Mouse (Mus musculus) cerebellum, adult 11-12 months (tissue): ENCODE measurements around the gene Spef1.
A peak's percentile ranks its signal among the peaks of the same experiment; 100 is the strongest.

ENCODE experiments used
- DNase-seq: peaks from one replicate; pipeline ENCODE4 v3.0.0; 2022

The Spef1 gene

DNA sequence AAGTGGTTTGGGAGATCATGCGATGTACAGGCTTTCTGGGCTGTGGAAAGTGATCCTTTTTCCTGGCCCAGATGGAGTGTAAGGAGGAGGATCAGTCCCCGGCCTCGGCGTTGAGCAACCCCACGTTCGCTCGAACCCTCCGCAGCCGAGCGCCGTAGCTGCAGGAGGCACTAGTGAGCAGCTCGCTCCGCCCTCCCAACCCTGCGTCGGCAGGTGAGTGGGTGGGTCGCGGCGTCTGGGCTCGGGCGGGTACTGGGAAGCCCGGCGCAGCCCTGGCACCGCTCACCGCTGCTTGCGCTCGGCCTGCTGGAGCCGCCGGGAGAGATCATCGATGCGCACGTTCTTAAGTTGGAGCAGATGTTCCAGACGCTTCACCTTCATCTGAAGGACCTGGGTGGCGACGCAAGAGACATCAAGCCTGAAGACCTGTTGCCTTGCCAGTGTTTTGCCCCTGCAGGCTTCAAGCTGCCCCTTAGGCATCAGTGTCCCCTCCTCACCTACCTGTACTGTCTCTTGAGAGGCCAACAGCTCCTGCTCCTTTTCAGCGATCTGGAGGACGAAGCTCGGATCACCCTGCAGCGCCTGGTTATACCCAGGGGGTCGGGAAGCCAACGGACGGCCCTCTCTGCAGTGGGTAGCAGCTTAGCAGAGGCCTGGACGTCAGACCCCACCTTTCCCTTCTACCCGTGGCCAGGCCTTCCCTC, 15.5 kb downstream of the Spef1 start:
- peak; percentile 60 for DNase-seq

DNA sequence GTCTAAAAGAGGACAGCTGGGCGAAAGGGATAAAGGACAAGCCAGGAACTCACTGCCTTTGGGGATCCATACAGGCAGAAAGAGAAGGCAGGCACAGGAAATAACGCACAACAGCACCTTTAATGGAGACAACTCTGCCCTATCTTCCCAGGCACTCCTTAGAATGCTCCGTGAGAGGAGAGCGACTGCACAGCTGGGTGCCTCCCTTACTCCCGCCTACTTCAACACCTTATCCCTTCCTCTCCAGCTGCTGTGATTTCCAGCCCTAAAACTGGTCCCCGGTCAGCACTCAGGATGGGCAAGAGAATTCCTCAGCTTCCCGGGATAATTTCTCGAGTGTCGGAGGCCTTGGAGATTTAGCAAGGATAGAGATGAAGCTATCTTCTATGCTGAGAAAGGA, 16.1 kb downstream of the Spef1 start:
- no peak for DNase-seq

DNA sequence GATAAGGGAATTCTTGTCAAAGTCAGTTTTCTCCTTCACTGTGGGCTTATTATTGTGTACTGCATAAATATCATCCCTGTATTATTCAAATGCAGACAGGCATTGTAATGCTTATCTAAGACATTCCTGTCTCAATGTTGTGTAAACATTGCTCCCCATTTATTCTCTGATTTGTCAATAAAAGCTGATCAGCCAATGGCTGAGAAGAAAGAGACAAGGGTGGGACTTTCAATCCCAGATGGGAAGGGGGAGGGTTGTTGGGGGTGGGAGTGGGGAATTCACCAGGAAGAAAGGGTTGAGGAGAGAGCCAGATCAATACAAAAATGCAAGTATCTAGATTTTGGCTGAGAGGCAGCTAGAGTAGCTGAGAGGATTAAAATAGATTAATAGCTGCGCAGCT, 18.2 kb downstream of the Spef1 start:
- no peak for DNase-seq

DNA sequence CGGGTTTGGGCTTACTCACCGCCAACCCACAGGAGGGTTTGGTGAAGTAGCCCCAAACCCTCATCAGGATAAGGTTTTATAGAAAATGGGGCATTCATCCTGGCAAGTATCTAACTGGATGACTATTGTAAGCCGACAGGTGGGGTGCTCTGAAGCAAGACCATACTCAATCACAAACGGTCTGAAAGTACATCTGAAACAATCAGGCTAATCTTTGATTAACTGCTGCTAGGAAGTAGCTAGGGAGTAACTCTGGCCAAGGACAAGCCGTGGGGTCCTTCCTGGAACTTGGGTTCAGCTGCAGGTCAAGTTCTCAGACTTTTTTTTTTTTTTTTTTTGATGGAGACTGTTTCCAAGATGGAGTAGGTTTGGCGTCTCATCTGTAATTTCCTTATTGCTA, 19.1 kb downstream of the Spef1 start:
- DNase-seq, result no peak

DNA sequence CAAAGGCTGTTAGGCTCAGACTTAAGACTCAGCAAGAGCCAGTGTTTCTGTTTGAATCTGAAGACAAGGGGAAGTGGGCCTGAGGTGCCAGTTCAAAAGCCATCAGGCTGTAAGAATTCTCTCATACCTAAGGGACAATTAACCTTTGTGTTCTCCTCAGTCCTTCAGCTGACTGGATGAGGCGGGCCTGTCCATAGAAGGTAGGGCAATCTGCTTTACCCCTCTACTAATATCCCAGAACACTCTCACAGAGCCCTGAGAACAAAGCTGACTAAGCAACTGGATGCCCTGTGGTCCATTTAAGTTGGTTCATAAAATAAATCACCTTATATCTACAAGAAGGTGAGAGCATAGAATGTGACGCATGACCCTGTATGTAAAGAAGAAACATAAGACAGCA, 20.9 kb downstream of the Spef1 start:
- no peak for DNase-seq

DNA sequence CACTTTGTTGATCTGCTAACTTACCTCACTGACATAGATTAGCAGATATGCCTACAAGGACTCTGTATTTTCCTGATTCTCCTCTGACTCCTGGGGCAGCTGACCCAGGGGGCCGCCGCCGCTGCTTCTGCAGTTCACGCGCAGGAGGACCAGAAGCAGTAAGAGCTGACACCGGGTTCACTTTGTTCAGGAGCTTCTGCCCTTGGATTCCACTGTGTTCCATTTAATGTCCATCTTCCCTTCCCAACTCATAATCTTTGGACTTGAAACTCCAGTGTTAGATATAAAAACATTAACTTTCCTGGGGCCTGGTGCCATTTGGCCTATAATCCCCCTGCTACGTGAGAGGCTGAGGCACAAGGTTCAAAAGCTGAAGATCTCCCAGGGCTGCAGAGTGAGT, 23.2 kb downstream of the Spef1 start:
- no peak for DNase-seq

DNA sequence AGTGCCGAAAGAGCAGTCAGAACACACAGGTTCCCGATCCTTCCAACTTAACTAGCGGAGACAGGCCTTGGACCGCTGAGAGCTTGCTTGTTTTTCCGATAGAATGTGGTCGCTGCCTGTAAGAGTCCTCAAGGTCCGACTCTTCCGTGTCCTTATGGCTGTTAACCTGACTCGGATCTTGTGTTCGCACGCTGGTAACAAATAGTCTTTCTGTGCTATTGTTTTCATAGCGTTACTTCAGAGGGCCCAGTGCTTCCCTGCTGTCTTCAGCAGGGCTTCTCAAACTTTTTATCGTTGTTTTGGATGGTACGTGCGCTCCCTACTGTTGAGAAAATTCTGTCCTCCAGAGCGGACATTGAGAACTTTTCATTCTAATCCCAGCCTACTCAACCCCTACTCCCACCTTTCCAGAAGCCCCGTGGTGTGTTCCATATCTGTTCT, 26.4 kb downstream of the Spef1 start:
- DNase-seq, result no peak

DNA sequence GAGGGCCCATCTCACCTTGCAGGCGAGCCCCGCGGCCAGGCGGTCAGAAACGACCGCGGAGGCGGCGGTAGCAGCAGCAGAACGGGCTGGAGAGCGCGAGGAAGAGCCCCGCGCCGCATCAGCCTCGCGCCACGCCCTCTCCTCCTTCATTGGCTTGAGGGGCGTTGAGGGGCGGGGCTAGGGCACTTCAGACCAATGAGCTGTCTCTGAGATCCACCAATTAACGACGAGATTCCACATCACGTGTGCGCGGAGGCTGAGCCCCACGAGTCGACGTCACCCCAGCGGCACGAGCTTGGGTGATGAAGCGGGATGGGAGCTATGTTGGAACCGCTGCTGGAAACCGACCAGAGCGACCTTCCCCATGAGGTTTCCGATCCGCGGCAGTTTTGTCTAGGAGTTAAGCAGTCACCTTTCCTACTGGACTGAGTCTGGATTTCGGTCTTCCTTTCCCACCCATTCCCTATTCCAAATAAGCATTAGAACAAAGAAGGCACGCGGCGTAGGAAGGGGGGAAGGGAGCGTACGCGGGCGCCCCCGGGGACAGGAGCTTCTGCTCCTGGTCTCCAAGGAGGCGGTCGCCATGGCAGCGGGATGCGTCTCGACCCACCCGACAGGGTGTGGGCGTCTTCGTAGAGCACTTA, 27.0 kb downstream of the Spef1 start, which contains the start of gene 1700037H04Rik:
TSS of gene 1700037H04Rik (minus strand) at position 144 of the 644 bp plus-strand sequence.
- peak; percentile 97 for DNase-seq

DNA sequence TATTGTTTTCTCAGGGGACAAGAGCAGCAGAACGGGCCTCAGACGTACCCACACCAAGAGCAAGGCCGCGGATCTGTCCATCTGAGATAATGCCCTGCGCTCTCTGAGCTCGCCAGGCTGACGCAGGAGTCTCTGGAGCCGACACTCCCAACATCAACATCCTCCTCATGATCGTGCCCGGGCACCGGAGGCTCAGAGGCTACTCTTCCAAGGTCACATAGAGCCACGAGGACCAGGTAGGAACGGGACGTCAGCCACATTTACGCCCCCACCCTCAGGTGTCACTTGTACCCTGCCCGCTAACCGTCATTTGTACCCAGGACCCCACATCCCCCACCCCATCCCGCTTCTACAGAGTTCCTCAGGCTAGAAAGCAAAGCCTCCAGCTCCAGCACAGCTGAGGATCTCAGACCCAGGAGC, 27.6 kb downstream of the Spef1 start:
- DNase-seq, result no peak

DNA sequence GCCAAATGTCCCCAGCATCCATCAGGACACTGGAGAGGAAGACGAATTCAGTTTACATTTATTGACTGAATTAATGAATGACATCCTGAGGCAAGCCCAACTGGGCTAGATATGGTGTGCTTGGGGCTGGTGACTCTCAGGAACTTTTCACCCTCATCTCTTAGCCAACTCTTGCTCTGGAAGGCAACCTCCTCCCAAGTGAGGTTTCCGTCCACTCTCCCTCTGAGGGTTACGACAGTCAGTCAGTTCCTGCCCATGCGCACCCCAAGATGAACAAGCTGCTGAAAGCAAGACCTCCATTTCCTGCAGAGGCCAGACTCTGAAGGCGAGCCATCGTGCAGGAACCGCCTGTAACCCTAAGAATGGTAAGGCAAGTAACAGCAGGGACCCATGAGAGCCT, 30.1 kb downstream of the Spef1 start:
- no peak for DNase-seq

DNA sequence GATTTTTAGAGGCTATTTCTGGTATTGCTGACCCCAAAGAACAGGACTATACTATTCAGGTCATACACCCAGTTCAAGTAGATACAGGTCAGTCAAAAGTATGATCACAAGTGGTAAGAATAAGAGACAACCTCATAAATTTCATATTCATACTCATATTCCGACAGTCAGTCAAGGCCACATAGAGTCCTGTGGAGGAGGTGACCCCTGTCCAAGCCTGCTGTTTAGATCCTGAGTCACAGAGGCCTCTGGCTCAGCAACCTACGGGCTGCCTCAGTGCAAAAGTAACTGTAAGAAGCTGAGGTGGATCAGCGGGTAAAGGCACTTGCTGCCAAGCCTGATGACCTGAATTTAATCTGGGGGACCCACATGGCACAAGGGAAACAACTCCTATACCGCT, 33.0 kb downstream of the Spef1 start:
- DNase-seq, result no peak

DNA sequence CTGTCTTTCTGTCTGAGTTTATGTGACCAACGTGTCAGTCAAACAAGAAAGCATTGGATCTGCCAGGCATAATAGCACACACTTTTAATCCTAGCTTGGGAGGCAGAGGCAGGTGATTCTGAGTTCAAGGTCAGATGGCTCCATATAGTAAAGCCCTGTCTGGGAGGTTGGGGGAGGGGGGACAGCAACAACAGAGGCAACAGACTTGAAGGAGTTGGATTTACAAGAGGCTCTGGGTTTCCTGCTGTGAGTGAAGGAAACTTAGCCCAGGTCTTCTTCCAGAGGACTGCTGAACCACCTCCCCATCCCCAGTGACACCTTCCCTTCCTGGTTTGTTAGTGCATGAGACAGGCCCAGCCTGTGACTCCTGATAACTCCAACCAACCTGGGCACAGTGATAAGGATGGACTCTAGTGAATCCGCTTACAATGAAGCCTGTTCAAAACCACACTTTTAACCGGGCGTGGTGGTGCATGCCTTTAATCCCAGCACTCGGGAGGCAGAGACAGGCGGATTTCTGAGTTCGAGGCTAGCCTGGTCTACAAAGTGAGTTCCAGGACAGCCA, 34.8 kb downstream of the Spef1 start:
- DNase-seq, result no peak

DNA sequence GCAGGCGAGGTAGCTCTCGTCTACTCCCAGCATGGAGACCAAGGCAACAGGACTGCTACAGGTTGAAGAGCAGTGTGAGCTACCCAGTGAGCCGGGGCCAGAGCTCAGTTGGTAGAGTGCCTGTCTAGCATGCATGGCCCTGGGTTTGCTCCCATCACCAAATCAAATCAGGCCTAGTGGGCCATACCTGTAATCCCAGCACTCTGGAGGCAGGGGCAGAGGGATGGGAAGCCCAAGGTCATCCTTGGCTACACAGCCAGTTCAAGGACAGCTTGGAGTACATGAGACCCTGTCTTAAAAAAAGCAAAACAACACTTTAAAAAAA, 37.9 kb downstream of the Spef1 start:
- no peak for DNase-seq

DNA sequence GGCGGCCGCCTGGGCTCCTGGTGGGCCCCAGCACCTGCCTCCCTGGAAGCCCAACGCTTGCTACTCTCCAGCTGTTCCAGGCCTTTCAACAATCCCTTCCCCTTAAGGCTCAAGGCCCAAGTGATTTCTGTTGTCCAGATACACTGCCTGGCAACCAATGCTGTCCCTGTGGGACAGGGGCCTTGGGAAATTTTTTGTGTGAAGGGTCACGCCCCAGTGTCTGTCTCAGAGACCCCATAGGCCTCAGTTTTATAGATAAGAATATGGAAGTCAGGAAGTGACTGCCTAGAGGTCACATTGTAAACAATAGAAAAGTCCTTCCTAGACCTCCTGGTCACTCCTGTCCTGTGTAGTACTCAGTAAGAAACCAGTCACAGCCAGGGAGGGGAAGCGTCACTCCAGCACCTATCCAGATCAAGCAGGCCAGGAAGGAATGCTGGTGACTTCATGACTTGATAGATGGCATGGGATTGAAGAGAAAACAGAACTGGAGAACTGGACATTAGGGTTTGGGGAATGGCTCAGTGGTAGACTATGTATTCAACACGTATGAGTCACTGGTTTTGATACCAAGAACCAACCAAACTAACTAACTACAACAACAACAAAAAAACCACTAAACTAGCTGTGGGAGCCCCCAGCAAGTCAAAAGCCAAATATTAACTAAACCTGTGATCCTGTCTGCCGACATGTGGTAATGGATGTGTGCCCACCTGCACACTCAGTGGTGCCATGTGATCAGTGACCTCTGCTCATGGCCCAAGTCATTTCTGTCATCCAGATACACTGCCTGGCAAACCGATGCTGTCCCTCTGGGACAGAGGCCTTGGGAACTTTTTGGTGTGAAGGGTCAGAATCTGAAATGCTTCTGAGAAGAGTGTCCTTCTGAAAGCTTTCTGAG, 38.5 kb downstream of the Spef1 start:
- no peak for DNase-seq

DNA sequence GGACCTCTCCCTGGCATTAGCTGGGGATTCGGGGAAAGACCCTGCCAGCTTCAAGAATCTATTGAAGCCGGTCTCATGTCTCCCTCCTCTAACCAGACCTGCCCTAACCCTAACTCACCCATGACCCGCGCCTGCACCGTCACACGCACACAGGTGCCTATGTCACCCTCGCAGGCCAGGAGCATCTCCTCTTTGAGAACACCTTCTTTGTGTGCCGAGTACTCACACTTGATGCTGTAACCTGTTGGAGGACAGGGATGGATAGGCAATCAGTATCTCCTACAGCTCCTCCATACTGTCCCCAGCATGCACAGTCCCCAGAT, 40.1 kb downstream of the Spef1 start:
- DNase-seq, result no peak

DNA sequence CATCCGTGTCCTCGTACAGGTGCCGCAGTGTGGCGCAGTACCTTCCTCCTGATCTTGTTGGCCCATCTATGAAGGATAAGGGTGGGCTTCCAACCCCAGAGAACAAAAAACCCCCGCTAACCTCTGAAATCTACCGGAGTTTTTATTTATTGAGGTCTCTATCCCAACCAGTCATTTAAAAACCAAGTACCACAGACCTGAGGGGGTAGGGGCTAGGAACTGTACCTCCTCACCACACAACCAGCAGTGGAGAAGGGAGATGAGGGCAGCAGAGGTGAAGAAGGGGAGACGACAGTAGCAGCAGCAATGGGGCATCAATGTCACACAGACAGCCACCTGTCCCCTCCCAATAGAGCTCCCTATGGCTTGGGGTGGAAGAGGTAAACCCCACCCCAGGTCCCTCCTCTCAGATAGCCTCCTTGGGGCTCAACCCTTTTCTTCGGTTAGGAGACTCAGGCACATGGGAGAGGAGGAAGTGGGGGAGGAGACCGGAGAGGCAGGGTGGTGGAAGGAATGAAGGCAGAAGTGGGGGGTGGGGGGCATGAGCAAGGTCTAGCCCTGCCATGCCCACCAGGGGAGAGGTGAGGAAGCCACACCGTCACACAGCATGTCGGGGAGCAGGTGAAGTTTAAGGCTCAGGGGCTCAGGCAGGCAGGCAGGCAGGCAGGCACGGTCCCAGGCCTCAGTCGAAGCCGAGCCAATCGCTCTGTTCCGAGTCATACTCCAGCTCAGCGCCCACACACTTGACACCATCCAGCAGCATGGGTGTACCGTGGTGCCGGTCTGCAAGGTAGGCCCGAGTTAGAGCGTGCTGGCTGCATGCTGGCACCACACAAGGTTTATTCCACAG, 40.7 kb downstream of the Spef1 start:
- DNase-seq, result no peak

DNA sequence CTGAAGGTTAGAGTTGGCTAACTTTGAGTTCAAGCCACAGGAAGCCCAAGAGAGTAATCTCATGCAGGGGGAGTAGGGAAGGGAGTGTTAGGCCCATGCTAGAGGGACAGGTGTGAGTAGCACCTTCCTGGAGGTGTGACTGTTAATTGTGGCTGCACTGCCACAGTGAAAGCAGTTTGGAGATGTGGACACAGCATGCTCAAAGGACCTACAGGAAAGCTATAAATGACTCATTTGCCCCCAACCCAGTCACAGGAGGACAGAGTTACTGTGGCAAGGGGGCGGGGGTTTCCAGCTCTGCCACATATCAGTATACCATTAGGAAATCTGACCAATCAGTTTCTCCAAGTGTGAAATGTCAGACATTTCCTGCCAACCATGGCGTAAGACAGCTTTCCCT, 41.5 kb downstream of the Spef1 start:
- DNase-seq, result no peak

DNA sequence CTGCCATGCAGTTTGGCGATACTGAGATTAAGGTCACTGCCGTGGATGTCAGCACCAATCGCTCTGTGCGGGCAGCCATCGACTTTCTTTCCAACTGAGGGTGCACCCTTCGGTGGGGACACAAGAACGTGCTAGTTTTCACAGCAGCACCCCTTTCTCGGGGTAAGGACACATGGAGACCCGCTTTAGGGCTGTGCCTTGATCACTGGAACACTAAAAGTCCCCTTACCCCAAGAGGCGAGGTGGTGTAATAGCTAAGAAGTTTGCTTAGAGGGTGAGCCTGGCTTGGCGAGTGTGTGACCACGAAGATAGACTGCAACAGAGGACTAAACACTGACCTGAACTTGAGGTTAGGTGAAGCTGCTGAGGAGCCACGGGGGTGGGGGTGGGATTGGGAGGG, 42.0 kb downstream of the Spef1 start:
- no peak for DNase-seq

DNA sequence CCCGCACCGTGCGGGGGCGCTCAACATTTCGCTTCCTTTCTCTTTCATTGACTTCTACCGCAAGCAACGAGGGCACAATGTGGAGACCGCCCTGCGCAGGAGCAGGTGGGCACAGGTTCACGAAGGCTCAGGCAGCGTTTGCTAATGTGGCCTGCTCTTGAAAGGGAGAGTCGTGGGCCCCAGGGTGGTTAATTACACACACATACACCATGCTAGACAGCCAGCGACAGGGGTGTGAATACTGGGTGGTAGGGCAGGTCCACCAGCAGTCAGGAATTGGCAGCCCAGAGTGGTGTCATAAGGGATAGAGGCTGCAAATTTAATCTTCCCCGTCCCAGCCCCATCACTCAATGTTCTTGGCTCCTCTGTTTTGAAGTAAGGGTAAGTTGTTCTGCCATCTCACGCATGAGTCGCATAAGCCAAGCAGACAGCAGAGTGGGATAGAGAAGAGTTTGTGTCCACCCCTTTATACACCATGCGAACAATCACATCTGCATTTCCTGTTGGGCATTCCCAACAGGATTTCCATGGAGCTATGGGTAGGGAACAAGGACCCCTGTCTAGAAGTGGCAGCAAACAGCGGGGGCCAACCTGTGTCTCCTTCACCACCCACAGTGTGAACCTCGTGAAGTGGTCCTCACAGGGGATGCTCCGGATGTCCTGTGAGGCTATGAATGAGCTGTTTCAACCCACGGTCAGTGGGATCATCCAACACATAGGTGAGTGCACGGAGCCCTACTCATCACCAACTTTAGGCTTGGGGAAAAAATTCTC, 43.9 kb downstream of the Spef1 start:
- DNase-seq, result no peak

DNA sequence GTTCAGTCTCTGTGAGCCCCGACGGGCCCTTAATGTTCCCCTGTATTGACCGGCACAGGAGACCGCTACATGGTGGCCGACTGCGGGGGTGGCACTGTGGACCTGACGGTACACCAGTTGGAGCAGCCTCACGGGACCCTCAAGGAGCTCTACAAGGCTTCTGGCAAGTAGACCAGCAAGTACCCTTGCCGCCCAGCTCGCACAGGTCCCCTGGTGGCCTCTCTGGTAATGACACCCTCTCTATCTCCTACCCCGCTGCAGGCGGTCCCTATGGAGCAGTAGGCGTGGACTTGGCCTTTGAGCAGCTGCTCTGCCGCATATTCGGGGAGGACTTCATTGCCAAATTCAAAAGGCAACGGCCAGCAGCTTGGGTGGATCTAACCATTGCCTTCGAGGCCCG, 44.5 kb downstream of the Spef1 start:
- no peak for DNase-seq

DNA sequence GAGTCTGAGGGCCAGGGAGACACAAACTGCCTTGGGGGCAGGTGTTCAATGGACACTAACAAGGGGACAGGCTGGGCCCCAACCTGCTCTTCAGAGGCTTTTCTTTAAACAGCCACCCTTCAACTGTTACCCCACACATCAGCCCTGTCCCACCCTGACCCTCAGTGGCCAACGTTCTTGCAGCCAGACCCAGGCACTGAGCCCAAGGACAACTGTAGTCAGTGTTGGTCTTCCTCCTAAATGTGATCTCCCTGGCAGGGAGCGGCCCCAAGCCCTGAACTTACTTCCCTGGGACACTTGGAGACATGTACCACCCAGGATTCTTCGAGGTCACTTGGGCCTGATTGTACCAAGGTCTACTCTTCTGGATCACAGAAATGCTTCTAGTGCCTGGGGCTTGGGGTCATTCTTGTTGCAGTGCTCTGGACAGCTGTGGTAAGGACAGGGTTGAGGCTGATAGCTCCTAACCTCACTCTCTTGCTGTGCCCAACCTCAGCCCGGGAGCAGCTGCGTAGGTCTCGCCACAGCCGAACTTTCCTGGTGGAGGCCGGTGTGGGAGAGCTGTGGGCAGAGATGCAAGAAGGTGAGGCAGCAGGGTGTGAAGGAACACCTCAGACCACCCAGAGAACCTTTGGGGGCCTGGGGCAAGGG, 45.6 kb downstream of the Spef1 start:
- DNase-seq, result no peak

DNA sequence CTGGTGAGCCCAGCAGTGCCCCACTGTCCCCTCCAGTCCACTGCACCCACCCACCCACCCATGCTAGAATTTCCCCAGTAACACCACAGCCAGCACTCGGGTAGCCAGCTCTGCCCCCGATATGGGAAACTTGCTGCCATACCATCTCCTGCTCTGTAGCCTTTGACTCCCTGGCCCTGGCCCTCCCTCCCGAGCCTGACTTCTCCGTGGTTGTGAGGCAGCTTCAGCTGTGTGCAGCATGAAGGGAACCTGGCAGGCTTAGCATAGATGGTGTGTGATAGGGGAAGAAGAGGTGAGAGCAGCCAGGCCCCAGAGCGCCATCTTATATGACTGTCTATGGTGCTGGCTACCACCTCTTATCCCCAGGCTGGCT, 46.6 kb downstream of the Spef1 start:
- no peak for DNase-seq
